Mouse (Mus musculus) gastrocnemius, postnatal 25 days (tissue): ENCODE results near the gene Limk1. TPM values are rescaled to one million over a fixed set of nuclear protein-coding genes. Genes with fewer than 3 reads are reported as not detected.
"Not testable (repeated sequence)": the region's sequence is repeated elsewhere in the genome, so short reads cannot be mapped to it uniquely, and the experiment has no call there.

Source experiments
- DNase-seq: peaks from one replicate; pipeline ENCODE4 v3.0.0; 2022
- total RNA-seq, 2 experiments: library from RNA; stranded (reverse); gene quantifications; 1 replicate in 1 of 2; 2 replicates in 1 of 2; pipeline ENCODE4 v1.2.3; 2021

The Limk1 gene
- total RNA-seq, 2 experiments from 2014 or later: 2.7 to 2.8 TPM

DNA sequence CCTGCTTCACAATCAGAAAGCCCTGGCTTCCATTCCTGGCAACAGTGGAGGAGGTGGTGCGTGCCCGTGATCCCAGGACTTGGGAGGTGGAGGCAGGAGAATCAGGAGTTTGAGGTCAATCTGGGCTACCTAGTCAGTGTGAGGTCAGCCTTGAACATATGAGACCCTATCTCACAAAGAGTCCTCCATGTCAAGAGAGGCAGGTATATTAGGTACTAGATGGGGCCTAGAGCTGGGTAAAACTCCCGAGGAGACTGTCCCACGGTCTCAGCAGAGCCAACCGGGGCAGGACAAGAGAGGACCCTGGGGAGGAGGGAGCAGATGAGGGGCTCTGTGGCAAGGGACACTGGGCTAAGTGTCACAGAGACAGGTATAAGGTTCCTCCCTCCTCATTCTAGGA, 10.9 kb downstream of the Limk1 start:
- DNase-seq: no peak

GRCm38 (mm10) chr5:134675956-134676759, 12.2 kb downstream of the Limk1 start:
- DNase-seq: peak; percentile 83

DNA sequence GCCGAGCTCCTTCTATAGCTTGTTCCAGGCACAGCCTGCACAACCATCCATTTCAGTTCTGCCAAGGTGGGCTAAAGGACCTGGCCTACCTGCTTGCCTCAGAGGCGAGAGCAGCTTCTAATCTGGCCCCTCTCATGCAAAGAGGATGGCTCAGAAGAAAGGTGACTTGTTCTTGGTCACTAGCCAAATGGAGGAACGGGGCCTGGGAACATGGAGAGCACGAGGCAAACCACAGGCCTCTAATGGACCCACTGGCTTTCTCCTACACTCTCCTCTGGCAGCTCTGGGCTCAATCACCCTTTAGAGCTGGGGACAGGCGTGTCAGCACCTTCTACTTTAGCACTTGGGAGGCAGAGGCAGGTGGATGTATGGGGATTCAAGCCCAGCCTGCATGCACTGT, 13.4 kb downstream of the Limk1 start:
- DNase-seq: no peak

GRCm38 (mm10) chr5:134672611-134673010, 15.8 kb downstream of the Limk1 start:
- no peak for DNase-seq

GRCm38 (mm10) chr5:134672198-134672516, 16.2 kb downstream of the Limk1 start:
- no peak for DNase-seq

DNA sequence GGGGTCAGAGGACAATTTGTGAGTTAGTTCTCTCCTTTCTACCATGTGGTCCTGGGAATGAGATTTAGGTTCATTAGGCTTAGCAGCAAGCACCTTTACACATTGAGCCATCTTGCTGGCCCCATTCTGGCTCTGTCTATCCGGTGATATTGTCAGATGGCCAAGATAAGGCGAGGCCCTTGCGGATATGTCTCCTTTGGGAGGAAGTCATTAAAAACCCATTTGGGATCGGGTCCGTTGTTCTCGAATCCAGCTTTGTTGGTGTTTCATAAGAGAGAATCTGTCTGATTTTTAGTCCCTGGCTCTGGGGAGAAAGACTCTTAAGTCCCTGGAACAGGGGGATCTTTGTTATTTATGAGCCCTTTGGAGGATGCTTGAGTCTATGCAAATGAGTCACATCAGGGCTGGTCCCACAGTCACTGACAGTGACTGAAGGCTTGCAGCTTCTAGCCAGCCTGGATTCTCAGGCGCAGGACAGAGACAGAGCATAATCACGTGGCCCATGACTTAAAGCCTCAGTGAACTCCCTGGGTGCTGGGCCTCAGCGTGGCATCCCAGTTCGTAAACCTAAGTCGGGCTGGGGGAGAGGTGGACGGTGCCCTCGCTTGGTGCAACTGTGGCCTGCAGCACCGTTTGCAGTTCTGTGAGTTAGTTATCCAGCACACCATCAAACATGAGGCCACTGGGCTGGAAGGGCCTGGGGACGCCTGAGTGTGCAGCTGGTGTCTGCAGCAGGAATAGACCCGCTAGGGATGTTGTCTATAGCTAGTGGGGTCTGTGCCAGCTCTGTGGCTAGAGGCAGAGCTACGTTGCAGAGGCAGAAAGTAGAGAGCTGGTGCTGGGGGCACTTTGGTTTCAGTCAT, 16.8 kb downstream of the Limk1 start:
- no peak for DNase-seq

- no peak for DNase-seq
Measured at GRCm38 (mm10) chr5:134669001-134669708, 19.2 kb downstream of the Limk1 start.

- no peak for DNase-seq
Measured at GRCm38 (mm10) chr5:134668495-134668894, 19.9 kb downstream of the Limk1 start.

- no peak for DNase-seq
Measured at GRCm38 (mm10) chr5:134656708-134657107, 31.7 kb downstream of the Limk1 start.

- DNase-seq: no peak
Measured at GRCm38 (mm10) chr5:134652015-134652414, 36.4 kb downstream of the Limk1 start.

GRCm38 (mm10) chr5:134650926-134651325, 37.5 kb downstream of the Limk1 start:
- no peak for DNase-seq

GRCm38 (mm10) chr5:134648976-134649375, 39.4 kb downstream of the Limk1 start:
- DNase-seq: not testable (repeated sequence)

GRCm38 (mm10) chr5:134647394-134647793, 41.0 kb downstream of the Limk1 start:
- DNase-seq: no peak

- no peak for DNase-seq
Measured at GRCm38 (mm10) chr5:134646461-134646860, 41.9 kb downstream of the Limk1 start.

DNA sequence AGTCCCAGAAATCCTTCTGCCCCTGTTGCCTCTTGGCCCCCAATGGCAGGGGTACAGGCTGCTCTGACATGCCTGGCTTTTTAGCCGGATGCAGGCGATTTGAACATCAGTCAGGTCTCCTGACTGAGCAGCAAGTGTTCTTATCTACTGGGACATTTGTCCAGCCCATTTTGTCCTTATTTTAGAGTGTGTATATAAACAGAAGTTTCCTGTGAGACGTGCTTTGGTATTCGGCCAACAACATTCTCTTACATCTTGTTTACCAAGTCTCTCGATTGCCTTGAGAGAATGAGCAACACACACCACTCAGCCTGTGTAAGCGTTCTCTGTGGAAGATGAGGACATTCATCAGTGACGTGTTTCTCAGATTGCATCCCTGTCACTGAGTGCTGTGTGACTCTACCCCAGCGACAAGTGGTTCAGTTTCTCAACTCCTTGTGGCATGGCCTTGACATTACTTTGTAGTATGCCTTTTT, 43.7 kb downstream of the Limk1 start:
- DNase-seq: no peak

GRCm38 (mm10) chr5:134644121-134644520, 44.3 kb downstream of the Limk1 start:
- no peak for DNase-seq

DNA sequence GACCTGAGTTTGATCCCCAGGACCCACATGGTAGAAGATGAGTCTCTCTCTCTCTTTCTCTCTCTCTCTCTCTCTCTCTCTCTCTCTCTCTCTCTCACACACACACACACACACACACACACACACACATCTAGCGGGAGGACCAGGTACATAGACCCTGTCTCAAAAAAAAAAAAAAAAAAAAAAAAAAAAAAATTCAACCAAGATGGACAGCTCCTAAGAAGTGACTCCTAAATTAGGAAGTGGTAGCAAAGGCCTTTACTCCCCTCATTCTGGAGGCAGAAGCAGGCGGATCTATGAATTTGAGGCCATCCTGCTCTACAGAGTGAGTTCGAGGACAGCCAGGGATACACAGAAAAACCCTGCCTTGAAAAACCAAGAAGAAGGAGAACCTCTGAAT, 48.0 kb downstream of the Limk1 start:
- DNase-seq: no peak

GRCm38 (mm10) chr5:134639269-134639682, 49.1 kb downstream of the Limk1 start, which contains the start of gene Eif4h:
TSS of gene Eif4h (minus strand) at chr5:134639490.
- peak; percentile 97 for DNase-seq

- no peak for DNase-seq
Measured at GRCm38 (mm10) chr5:134638461-134639268, 49.7 kb downstream of the Limk1 start.

GRCm38 (mm10) chr5:134637820-134638367, 50.5 kb downstream of the Limk1 start:
- no peak for DNase-seq

DNA sequence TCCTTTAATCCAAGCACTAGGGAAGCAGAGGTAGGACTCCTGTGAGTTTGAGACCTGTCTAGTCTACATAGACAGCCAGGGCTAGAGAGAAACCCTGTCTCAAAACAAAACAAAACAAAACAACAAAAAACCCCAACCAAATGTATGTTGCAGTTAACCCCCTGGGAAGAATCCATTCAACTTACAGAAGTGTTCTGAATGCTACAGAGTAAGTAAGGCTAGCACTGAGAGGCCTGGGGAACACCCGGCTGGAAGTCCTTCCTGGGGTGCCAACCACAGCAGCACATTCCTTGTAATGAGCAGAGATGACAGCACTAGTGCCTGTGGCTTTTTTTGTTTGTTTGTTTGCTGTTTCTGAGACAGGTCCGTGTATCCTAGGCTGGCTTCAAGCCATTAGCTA, 55.6 kb downstream of the Limk1 start:
- DNase-seq: no peak
